Mouse (Mus musculus): ENCODE measurements around the gene Nt5c.
"Not testable (repeated sequence)": the region's sequence is repeated elsewhere in the genome, so short reads cannot be mapped to it uniquely, and the experiment has no call there.

The Nt5c gene

DNA sequence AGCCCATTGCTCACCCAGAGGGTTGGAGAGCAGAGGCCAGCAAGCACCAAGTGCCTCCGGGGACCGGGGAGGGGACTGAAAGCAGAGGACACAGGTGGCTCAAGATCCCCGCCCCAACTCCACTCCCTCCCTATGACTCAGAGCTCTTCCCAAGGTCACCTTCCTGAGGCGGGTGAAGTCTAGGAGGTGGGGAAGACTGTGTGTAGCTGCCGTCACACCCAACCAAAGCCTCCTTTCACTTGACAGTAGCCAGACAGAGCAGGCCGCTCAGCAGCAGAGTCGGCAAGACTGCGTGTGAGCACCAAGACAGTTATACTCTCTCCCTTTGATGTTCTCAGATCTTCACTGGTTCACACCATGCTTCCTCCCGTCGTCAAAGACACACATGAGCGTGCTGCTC, 28.3 kb downstream of the Nt5c start:
- DNase-seq = no peak

DNA sequence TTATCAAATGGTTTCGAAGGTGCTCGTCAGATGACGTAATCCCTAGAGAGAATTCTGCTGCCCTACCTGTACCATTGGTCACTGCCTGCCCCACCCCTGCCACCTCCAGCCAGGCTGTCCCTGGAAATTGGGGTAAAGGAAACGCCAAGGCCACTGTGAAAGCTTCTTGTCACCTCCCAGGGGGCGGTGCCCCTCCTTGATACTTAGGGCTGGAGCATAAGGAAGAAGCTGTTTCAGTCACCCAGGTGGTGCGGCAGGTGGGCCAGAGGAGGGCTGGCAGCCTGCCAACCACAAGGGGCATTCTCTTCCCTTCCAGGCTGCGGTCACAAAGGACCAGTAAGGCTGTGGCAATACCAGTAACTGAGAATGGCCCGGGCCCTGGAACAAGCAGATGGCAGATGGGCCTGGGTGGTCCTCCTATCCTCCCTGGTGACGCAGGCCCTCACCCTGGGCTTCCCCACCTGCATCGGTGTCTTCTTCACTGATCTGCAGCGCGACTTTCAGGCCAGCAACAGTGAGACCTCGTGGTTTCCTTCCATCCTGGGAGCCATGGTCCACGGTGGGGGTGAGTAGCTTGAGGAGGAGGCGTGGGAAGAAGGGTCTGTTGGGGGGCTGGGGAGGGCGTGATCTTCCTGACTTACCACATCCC, 29.3 kb downstream of the Nt5c start, which contains the start of gene Slc16a5:
TSS of gene Slc16a5 (plus strand) at position 232 of the 649 bp plus-strand sequence.
- no peak for DNase-seq

DNA sequence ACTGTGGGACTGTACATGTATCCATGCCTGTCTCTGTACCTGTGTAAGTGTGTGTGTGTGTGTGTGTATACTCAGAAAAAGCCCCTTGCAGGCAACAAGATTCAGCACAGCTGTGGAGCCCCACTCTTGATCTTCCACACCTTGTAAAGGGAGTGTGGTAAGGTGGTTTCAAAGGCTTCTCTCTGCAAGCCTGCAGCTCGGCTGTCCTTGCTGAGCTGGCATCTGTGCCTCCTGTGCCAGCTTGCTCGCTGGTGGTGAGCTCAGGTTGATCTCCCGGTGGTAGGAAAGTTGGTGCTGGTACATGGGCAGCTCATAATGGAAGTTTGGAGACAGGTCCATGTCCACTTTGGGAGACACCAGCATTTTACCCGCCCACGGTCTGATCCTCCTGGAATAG, 29.8 kb downstream of the Nt5c start:
- no peak for DNase-seq

DNA sequence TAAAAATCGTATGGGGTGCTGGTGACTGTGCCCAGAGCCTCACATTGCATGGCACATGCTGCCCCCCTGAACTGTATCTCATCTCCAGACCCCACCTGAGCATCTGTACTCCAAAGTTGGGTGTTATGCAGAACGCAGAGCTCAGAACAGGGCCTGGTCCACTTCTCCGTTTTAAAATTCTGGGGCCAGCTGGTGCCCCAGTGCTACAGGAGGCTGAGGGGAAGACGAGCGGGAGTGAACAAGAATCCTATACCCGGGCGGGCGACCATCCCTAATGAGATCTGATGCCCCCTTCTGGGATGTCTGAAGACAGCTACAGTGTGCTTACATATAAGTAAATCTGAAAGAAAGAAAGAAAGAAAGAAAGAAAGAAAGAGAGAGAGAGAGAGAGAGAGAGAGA, 30.7 kb downstream of the Nt5c start:
- DNase-seq = no peak

DNA sequence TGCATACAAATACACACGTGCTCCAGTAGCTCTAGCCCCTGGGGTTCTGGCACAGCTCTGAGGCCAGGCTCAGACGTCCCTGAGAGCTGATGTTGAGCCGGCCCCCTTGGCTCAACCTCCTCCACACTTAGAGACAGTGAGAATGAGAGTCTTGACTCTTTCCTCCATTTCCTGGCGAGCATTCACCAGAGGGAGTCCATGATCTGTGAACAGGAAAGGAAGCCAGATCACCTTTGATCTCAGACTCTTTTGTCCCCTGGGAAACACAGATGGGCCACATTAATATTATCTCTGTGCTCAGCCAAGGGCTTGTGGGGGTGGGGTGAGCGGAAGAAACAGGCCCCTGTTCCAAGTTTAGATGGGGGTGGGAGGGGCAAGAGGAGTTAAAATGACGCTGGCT, 34.3 kb downstream of the Nt5c start:
- no peak for DNase-seq

DNA sequence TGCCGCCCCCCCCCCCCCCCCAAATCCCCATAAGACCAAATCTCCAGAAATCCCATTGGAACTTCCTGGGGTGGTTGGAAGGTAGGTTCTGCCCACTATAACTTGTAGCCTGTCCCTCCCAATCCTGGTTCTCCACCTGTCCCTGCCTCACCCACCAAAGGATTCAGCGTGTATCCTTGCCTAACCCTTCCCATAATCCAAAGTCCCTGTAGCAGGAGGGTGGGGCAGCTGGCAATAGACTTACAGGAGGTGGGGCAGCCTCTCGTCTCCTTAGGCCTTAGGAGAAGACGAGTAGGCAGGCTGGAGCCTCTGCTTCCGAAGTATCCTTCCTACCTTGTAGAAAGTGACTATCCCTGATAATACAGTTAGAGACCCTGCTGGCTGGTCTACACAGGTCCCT, 35.5 kb downstream of the Nt5c start:
- DNase-seq = no peak

DNA sequence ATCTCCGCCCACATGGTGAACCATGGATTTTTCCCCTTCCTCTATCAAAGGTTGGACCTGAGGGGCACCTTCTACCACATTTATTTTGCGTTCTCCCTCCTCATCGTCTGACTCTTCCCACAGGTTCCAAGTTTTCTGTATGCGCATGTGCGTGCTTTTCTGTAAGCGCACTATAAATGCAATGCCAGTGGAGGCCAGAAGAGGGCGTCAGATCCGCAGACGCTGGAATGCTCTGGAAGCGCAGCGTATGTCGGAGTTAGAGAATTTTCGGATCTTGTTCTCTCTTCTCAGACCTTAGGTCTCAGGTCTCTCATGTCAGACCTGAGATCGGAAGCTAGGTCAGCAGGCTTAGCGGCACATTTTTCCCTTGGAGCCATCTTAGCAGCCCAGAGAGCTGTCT, 36.0 kb downstream of the Nt5c start:
- DNase-seq = no peak

DNA sequence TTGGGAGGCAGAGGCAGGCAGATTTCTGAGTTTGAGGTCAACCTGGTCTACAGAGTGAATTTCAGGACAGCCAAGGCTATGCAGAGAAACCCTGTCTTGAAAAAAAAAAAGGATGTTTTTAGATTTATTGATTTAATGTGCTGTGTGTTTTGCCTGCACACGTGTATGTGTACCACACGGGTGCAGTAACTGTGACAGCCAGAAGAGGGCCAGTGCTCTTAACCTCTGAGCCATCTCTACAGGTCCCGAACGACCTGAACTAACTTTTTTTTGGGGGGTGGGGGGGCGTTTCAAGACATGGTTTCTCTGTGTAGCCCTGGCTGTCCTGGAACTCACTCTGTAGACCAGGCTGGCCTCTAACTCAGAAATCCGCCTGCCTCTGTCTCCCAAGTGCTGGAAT, 36.8 kb downstream of the Nt5c start:
- DNase-seq = not testable (repeated sequence)

DNA sequence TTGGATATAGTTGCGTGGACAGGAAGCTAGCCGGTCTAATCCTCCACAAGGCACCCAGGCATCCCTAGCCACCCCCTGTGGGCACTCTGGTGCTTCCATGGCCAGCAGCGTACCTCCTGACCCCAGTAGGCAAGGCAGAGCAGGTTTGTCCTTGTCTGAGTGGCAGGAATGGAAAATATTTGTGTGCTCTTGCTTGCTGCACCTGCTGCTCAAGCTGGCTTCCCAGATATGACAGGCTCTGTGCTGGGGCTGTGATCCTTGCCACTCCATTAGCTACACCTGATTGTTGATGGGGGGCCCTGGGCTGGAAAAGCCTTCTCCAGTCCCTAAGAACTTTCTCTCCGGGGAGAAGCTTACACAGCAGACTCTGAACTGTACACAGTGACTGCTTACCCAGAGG, 38.4 kb downstream of the Nt5c start:
- DNase-seq = no peak

DNA sequence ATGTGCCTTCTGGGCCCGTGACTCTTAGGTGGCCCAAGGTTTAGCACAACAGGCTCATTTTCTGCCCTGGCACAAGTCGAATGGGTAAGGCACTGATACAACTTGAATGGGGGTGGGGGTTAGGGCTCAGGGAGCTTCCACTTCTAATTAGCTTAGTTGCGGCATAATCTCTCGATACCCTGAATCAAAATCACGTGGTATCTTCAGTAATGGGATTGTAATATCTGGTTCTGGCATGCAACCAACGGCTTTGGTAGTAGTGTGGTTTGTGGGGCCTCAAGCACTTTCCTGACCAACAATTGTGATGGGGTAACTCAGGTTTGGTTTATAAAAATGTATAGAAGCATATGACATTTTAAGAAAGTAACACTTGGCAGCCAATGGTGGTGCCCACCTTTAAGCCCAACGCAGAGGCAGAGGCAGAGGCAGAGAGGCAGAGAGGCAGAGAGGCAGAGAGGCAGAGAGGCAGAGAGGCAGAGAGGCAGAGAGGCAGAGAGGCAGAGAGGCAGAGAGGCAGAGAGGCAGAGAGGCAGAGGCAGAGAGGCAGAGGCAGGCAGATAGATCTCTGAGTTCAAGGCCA, 39.3 kb downstream of the Nt5c start:
- DNase-seq = no peak

DNA sequence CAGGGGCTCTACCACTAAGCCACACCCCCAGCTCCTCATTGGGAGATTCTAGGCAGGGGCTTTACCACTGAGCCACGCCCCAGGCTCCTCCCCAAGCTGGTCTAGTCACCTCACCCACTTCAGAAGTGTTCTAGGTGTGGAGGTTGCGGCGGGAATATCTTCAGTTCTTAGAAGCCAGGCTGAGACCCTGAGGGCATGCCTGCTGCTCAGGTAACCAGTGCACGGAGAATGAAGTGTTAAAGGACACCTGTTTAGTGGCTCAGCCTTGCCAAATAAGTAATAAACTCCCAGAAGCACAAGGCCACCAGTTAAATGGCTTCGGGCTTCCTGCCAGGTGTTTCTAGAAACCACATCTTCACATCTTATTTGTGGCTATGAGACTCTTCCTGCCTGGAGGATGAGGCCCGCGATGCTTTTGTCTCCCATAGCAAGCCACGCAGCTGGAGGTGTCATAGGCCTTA, 39.9 kb downstream of the Nt5c start:
- no peak for DNase-seq

DNA sequence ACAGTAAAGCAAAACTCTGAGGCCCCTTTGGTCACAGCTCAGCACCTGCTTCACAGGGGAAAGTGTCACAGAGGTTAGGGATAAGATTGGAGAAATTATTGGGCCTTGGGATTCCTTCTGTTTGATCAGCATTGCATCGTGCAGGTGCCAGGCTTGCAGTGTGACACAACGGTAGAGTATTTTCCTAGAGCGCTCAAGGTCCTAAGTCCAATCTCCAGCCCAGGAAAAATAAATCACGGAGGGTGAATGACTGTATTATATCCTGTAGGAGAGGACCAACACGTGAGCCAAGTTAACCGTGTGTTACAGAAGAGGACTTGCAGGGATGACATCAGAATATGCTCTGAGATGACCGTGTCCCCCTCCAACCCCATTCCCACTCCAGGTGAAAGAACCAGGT, 41.5 kb downstream of the Nt5c start:
- no peak for DNase-seq

DNA sequence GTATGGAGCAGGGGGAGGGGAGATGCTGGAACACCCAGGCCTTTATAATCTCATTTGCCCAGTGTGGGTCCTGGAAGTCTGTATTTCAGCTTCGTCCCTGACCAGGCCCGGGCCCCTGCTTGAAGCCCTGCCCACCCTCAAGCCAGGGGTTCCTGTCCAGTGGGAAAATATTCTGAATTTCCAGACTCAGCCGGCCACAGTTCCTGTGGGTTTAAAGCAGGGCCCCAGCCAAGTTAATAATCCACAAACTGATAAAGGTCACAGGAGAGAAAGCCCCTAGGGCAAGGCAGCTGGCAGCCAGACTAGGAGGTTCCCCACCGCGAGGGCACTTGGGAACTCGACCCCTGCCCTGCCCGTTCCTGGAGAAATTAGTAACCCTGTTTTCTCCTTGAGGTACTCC, 42.7 kb downstream of the Nt5c start:
- DNase-seq = no peak

DNA sequence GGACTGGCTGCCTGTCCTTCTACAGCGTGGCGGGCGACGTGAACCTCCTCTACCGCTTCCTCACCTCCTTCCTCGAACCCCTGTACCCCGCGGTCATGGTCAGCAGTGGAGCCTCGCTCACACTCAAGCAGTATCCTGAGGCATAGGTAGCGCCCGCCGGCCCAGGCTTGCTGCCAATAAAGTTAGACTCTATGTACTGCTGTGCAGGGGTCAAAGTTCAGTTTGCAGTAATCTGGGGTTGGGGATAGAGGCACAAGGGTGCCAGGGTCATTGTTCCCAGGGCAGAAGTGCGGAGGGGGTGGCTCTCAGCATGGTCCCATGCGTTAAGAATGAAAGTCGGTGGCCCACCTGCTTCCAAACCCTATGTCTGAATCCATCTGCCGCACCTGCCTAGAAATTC, 43.6 kb downstream of the Nt5c start:
- no peak for DNase-seq

DNA sequence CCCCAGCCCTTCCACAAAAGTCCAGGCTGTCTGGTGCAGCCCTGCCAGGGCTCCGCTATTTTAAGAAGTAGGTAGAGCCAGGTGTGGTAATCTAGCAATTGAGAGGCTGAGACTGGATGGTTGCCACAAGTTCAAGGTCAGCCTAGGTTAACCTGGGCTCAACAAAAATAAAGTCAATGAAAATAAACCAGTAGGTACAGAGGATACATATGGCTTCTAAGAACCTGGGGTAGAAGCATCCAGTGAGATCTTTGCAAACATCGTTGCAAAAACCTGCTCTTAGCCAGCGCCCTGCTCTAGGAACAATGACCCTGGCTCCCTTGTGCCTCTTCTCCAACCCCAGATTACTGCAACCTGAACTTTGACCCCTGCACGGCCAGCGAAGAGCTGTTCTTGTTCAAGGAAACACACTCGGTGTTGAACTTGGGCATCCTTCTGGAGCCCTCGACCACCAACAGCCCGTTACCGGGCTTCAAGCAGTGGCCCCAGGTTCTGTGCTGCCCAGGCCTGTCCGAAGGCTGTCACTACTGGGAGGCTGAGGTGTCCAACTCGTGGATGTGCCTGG, 44.3 kb downstream of the Nt5c start:
- no peak for DNase-seq

DNA sequence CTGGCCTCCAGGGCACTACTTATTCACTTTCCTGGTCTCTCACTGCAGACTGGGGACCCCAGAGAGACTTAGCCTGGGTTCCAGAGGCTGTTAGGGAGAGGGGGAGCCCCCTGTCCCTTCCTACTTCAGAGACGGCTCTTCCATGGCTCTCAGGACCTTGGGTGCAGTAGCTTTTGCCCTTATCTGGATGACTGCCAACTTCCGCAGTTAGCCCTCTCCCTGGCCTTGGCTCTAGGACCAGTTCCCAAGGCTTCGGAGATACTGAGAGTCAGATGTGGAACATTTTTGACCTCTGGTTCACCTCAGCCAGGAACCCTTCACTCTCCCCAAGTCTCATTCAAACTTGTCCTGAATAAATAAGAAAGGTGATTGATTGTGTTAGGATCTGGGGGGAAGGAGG, 44.8 kb downstream of the Nt5c start:
- DNase-seq = no peak

DNA sequence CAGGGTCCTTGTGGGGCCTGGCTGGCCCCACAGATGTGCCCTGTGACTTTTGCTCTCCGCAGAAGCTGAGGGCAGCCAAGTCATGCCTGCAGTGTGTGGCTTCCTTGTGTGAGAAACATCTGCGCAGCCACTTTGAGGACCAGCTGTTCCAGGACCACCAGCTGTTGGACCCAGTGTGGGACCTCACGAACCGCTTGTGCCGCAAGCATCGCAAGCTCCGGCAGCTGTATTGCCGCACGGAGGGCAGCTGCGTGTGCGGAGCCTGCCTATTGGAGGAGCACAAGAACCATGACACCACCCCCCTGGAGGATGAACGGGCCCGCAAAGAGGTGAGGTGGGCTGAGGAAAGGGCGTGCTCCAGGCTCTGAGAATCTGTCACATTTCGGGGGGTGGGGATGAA, 50.2 kb downstream of the Nt5c start:
- DNase-seq = no peak

All from right cerebral cortex, postnatal 25 days (tissue).